Mouse (Mus musculus) bone marrow, adult 2 months (tissue): ENCODE measurements around the gene Patj.

Source experiments
- CTCF ChIP-seq: fragments of 200-500 bp; IDR thresholded peaks from 2 replicates; pipeline ENCODE4 v1.5.1; 2011; ENCODE audit warnings: low read length, control low read depth; ENCODE audit not compliant: control insufficient read depth, insufficient read depth
- POLR2A ChIP-seq: fragments of 200-500 bp; IDR thresholded peaks from 2 replicates; pipeline ENCODE4 v1.6.1; 2011; ENCODE audit warnings: low read depth, mild to moderate bottlenecking, control low read depth, low read length, borderline replicate concordance; ENCODE audit not compliant: control insufficient read depth

DNA sequence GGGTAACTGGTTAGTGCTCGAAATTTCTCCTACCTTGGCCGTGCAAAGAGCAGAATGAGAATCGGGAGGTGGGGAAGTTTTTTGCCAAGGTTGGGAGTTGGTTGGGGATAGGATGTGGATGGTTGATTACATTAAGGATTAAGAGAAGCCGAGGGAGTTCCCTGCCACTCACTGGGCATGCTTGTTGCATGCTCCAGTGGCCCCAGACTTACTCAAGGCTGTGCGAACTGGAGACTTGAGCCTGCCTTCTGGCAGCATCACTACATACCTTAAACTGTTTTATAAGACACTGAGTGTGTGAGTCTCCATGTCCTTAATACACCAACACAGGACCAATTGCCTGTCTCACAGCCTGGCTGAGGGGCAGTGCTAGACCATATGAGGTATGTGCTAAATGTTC lies 188.4 kb downstream of the Patj start:
- no peak for TF ChIP-seq POLR2A
- TF ChIP-seq CTCF, result no peak
